Mouse (Mus musculus): ENCODE measurements at regions not wholly inside any gene's neighbourhood (a gene's known extent, or its start where the extent isn't known, plus 50 kb on each side); places are given as distances from the start of the nearest gene placed in this dataset.

- ATAC-seq (ENCODE audit: insufficient number of reproducible peaks, insufficient read depth, low FRiP score, low TSS enrichment, low read depth) = no peak
- H3K36me3 ChIP-seq = no peaks in the 10 kb centered on the region
- H3K9me3 ChIP-seq = no peaks in the 10 kb centered on the region
- H3K9ac ChIP-seq = no peak overlapping the region
- WGBS = 39% methylated on average over 6 of the region's 6 CpGs
- no peak overlapping the region for H3K27ac ChIP-seq
- 0 out of 2 replicates have a peak, but pooled peaks cover 2% of the 10 kb centered on the region for H3K27me3 ChIP-seq
- H3K4me1 ChIP-seq = no peaks in the 10 kb centered on the region; the same call in 1 of the 2 replicates
- H3K4me3 ChIP-seq = no peak overlapping the region
- H3K4me2 ChIP-seq = no peak overlapping the region
Observed at GRCm38 (mm10) chr3:52797801-52798200, 219.2 kb downstream of the Cog6 start.

- Histone ChIP-seq H3K4me3 (no peak overlapping the region), H3K4me1 (no peaks in the 10 kb centered on the region; the same call in 1 of the 2 replicates), H3K27ac (no peak overlapping the region), H3K9ac (no peak overlapping the region), H3K9me3 (no peaks in the 10 kb centered on the region), H3K27me3 (0 out of 2 replicates have a peak, but pooled peaks cover 2% of the 10 kb centered on the region), H3K36me3 (no peaks in the 10 kb centered on the region), H3K4me2 (no peak overlapping the region)
- ATAC-seq (ENCODE audit: insufficient number of reproducible peaks, insufficient read depth, low FRiP score, low TSS enrichment, low read depth) = no peak
- WGBS = 81% methylated on average over 4 of the region's 4 CpGs
Observed at GRCm38 (mm10) chr3:52797164-52797563, 219.9 kb downstream of the Cog6 start.

- 75% methylated on average over 3 of the region's 3 CpGs for WGBS
- no peak overlapping the region for H3K4me3 ChIP-seq
- 0 out of 2 replicates have a peak, but pooled peaks cover 2% of the 10 kb centered on the region for H3K27me3 ChIP-seq
- H3K9ac ChIP-seq = no peak overlapping the region
- no peak overlapping the region for H3K4me2 ChIP-seq
- ATAC-seq (ENCODE audit: insufficient number of reproducible peaks, insufficient read depth, low FRiP score, low TSS enrichment, low read depth) = no peak
- H3K36me3 ChIP-seq = no peaks in the 10 kb centered on the region
- H3K27ac ChIP-seq = no peak overlapping the region
- no peaks in the 10 kb centered on the region; the same call in 1 of the 2 replicates for H3K4me1 ChIP-seq
- no peaks in the 10 kb centered on the region for H3K9me3 ChIP-seq
Observed at GRCm38 (mm10) chr3:52794218-52794617, 222.8 kb downstream of the Cog6 start.

- H3K27me3 ChIP-seq = 0 out of 2 replicates have a peak, but pooled peaks cover 2% of the 10 kb centered on the region
- H3K27ac ChIP-seq = no peak overlapping the region
- 83% methylated on average over 3 of the region's 3 CpGs for WGBS
- H3K4me2 ChIP-seq = no peak overlapping the region
- ATAC-seq (ENCODE audit: insufficient number of reproducible peaks, insufficient read depth, low FRiP score, low TSS enrichment, low read depth) = no peak
- no peak overlapping the region for H3K9ac ChIP-seq
- no peaks in the 10 kb centered on the region for H3K9me3 ChIP-seq
- no peak overlapping the region for H3K4me3 ChIP-seq
- no peaks in the 10 kb centered on the region; the same call in 1 of the 2 replicates for H3K4me1 ChIP-seq
- H3K36me3 ChIP-seq = no peaks in the 10 kb centered on the region
Observed at GRCm38 (mm10) chr3:52792801-52793200, 224.2 kb downstream of the Cog6 start.

- no peak for ATAC-seq (ENCODE audit: insufficient number of reproducible peaks, insufficient read depth, low FRiP score, low TSS enrichment, low read depth)
Observed at GRCm38 (mm10) chr3:52792121-52792520, 224.9 kb downstream of the Cog6 start.

GRCm38 (mm10) chr3:52790942-52791341, 226.1 kb downstream of the Cog6 start:
- Histone ChIP-seq H3K36me3 (no peaks in the 10 kb centered on the region), H3K27me3 (0 out of 2 replicates have a peak, but pooled peaks cover 2% of the 10 kb centered on the region), H3K4me2 (no peak overlapping the region), H3K9ac (no peak overlapping the region), H3K4me3 (no peak overlapping the region), H3K27ac (no peak overlapping the region), H3K4me1 (no peaks in the 10 kb centered on the region), H3K9me3 (no peaks in the 10 kb centered on the region)
- ATAC-seq (ENCODE audit: insufficient number of reproducible peaks, insufficient read depth, low FRiP score, low TSS enrichment, low read depth) = no peak
- WGBS = 92% methylated on average over 2 of the region's 2 CpGs

More at GRCm38 (mm10) chr3:52792121-52792520, 224.9 kb downstream of the Cog6 start:
- no peak overlapping the region for H3K9ac ChIP-seq
- H3K4me3 ChIP-seq = no peak overlapping the region
- no peaks in the 10 kb centered on the region for H3K36me3 ChIP-seq
- no peak overlapping the region for H3K27ac ChIP-seq
- H3K4me1 ChIP-seq = no peaks in the 10 kb centered on the region
- H3K27me3 ChIP-seq = 0 out of 2 replicates have a peak, but pooled peaks cover 2% of the 10 kb centered on the region
- H3K4me2 ChIP-seq = no peak overlapping the region
- H3K9me3 ChIP-seq = no peaks in the 10 kb centered on the region
- WGBS = 42% methylated on average over 5 of the region's 5 CpGs

- Histone ChIP-seq H3K27ac (no peak overlapping the region), H3K27me3 (peaks cover 4% of the 10 kb centered on the region; the same call in 1 of the 2 replicates), H3K9me3 (no peaks in the 10 kb centered on the region), H3K9ac (no peak overlapping the region), H3K4me1 (no peaks in the 10 kb centered on the region), H3K4me3 (no peak overlapping the region), H3K4me2 (no peak overlapping the region), H3K36me3 (no peaks in the 10 kb centered on the region)
- ATAC-seq (ENCODE audit: insufficient number of reproducible peaks, insufficient read depth, low FRiP score, low TSS enrichment, low read depth) = no peak
- 91% methylated on average over 10 of the region's 10 CpGs for WGBS
Observed at GRCm38 (mm10) chr3:52787964-52788760, 228.9 kb downstream of the Cog6 start.

- no peak overlapping the region for H3K4me3 ChIP-seq
- 62% methylated on average over 1 of the region's 1 CpGs for WGBS
- H3K4me1 ChIP-seq = peaks cover 3% of the 10 kb centered on the region; the same call in 1 of the 2 replicates
Observed at GRCm38 (mm10) chr3:52785595-52785994, 231.4 kb downstream of the Cog6 start.

GRCm38 (mm10) chr3:52784476-52784875, 232.6 kb downstream of the Cog6 start:
- H3K9ac ChIP-seq = no peak overlapping the region
- H3K27ac ChIP-seq = no peak overlapping the region
- H3K36me3 ChIP-seq = no peaks in the 10 kb centered on the region
- peaks cover 5% of the 10 kb centered on the region; the same call in 1 of the 2 replicates for H3K27me3 ChIP-seq
- H3K4me1 ChIP-seq = peaks cover 3% of the 10 kb centered on the region; the same call in 1 of the 2 replicates
- H3K9me3 ChIP-seq = no peaks in the 10 kb centered on the region
- no peak overlapping the region for H3K4me3 ChIP-seq
- 48% methylated on average over 7 of the region's 7 CpGs for WGBS
- H3K4me2 ChIP-seq = no peak overlapping the region
- ATAC-seq (ENCODE audit: insufficient number of reproducible peaks, insufficient read depth, low FRiP score, low TSS enrichment, low read depth) = no peak

More at GRCm38 (mm10) chr3:52785595-52785994, 231.4 kb downstream of the Cog6 start:
- Histone ChIP-seq H3K9me3 (no peaks in the 10 kb centered on the region), H3K36me3 (no peaks in the 10 kb centered on the region), H3K27ac (no peak overlapping the region), H3K4me2 (no peak overlapping the region), H3K9ac (no peak overlapping the region), H3K27me3 (peaks cover 5% of the 10 kb centered on the region; the same call in 1 of the 2 replicates)
- no peak for ATAC-seq (ENCODE audit: insufficient number of reproducible peaks, insufficient read depth, low FRiP score, low TSS enrichment, low read depth)

GRCm38 (mm10) chr3:52782576-52782975, 234.5 kb downstream of the Cog6 start:
- Histone ChIP-seq H3K4me3 (no peak overlapping the region), H3K27me3 (peaks cover 8% of the 10 kb centered on the region), H3K27ac (no peak overlapping the region), H3K4me2 (no peak overlapping the region), H3K9me3 (no peaks in the 10 kb centered on the region), H3K9ac (no peak overlapping the region), H3K36me3 (no peaks in the 10 kb centered on the region), H3K4me1 (peaks cover 3% of the 10 kb centered on the region; the same call in 1 of the 2 replicates)
- WGBS = 75% methylated on average over 5 of the region's 5 CpGs
- no peak for ATAC-seq (ENCODE audit: insufficient number of reproducible peaks, insufficient read depth, low FRiP score, low TSS enrichment, low read depth)

- no peak overlapping the region for H3K4me3 ChIP-seq
- WGBS = 85% methylated on average over 3 of the region's 3 CpGs
- H3K4me1 ChIP-seq = peaks cover 3% of the 10 kb centered on the region; the same call in 1 of the 2 replicates
- H3K9me3 ChIP-seq = no peaks in the 10 kb centered on the region
- H3K27me3 ChIP-seq = peaks cover 8% of the 10 kb centered on the region
- H3K9ac ChIP-seq = no peak overlapping the region
- H3K4me2 ChIP-seq = no peak overlapping the region
- no peak for ATAC-seq (ENCODE audit: insufficient number of reproducible peaks, insufficient read depth, low FRiP score, low TSS enrichment, low read depth)
- no peak overlapping the region for H3K27ac ChIP-seq
- H3K36me3 ChIP-seq = no peaks in the 10 kb centered on the region
Observed at GRCm38 (mm10) chr3:52781521-52781920, 235.5 kb downstream of the Cog6 start.

GRCm38 (mm10) chr3:52780356-52780755, 236.7 kb downstream of the Cog6 start:
- no peaks in the 10 kb centered on the region for H3K9me3 ChIP-seq
- no peak for ATAC-seq (ENCODE audit: insufficient number of reproducible peaks, insufficient read depth, low FRiP score, low TSS enrichment, low read depth)
- WGBS = 51% methylated on average over 8 of the region's 8 CpGs

More at GRCm38 (mm10) chr3:52780356-52780755, 236.7 kb downstream of the Cog6 start:
- H3K4me3 ChIP-seq = no peak overlapping the region
- peaks cover 3% of the 10 kb centered on the region; the same call in 1 of the 2 replicates for H3K4me1 ChIP-seq
- no peak overlapping the region for H3K27ac ChIP-seq
- no peak overlapping the region for H3K9ac ChIP-seq
- H3K36me3 ChIP-seq = no peaks in the 10 kb centered on the region
- H3K4me2 ChIP-seq = no peak overlapping the region
- peaks cover 13% of the 10 kb centered on the region for H3K27me3 ChIP-seq
